Mouse (Mus musculus) small intestine, adult 2 months (tissue): Measurements from ENCODE around the gene Cbr1. TPM values are rescaled to one million over a fixed set of nuclear protein-coding genes. Genes with fewer than 3 reads are reported as not detected.

Source experiments
- H3K27ac ChIP-seq: fragments of 200-500 bp; 2 replicates; pipeline ENCODE4 v1.5.1; 2012; ENCODE audit warnings: low read depth, low read length, control low read depth, inconsistent platforms; ENCODE audit not compliant: insufficient read depth
- H3K27me3 ChIP-seq: fragments of 200-500 bp; 2 replicates; pipeline ENCODE4 v1.6.1; 2012; ENCODE audit warnings: mild to moderate bottlenecking, moderate library complexity, low read length, inconsistent platforms; ENCODE audit not compliant: control insufficient read depth, insufficient read depth
- H3K36me3 ChIP-seq: fragments of 200-500 bp; 2 replicates; pipeline ENCODE4 v1.6.1; 2012; ENCODE audit warnings: mild to moderate bottlenecking, low read length, control low read depth, inconsistent platforms; ENCODE audit not compliant: control insufficient read depth, insufficient read depth
- H3K4me1 ChIP-seq: fragments of 200-500 bp; 2 replicates; pipeline ENCODE4 v1.6.1; 2012; ENCODE audit warnings: low read length, inconsistent platforms, mixed read lengths; ENCODE audit not compliant: control insufficient read depth, insufficient read depth, insufficient read length
- H3K4me3 ChIP-seq: fragments of 200-500 bp; 2 replicates; pipeline ENCODE4 v1.5.1; 2012; ENCODE audit warnings: low read depth, mild to moderate bottlenecking, control low read depth, inconsistent platforms, low read length, moderate library complexity
- CTCF ChIP-seq: fragments of 200-500 bp; IDR thresholded peaks from 2 replicates; pipeline ENCODE4 v1.5.1; 2012; ENCODE audit warnings: low read depth, mild to moderate bottlenecking, control low read depth, inconsistent platforms, low read length, moderate library complexity, mixed read lengths; ENCODE audit not compliant: insufficient replicate concordance, insufficient read length; ENCODE audit errors: extremely low read depth
- POLR2A ChIP-seq: fragments of 200-500 bp; IDR thresholded peaks from 2 replicates; pipeline ENCODE4 v1.6.1; 2012; ENCODE audit warnings: low read depth, mild to moderate bottlenecking, control low read depth, inconsistent platforms, low read length, moderate library complexity
- whole genome bisulfite sequencing: fragments of 180-500 bp; shearing (Covaris S2); methylation state at CpG from one replicate; pipeline ENCODE4 v1.1.7; 2018; 5-methylcytosine and 5-hydroxymethylcytosine counted together
- polyA plus RNA-seq: library from polyadenylated mRNA; depleted of rRNA; stranded (reverse); fragments of >200 nt; gene quantifications from 2 replicates; pipeline ENCODE4 v1.2.3, GENCODE M21; 2012

The Cbr1 gene
- polyA plus RNA-seq, 1 experiment: 352 TPM

DNA sequence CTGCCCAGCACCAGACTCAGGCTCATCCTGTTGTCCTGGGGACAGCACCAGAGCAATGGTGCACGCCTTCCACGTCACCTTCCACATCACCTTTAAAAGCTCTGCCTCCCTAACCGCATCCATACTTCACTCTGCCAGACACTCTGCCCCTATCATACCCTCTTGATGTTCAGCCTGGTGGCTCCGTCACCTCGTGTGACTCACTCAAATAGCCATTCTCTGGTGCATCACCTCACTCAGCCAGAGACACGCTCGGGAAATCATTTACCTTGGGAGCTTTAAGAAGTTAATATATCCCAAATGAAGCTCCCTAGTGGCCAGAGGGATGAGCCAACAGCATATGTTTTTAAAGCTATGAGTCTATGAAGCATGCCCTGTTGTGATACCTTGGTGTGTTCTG lies 8.8 kb upstream of the Cbr1 start:
- 90% methylated on average over 7 of the region's 7 CpGs for WGBS
- Histone ChIP-seq H3K36me3 (0 out of 2 replicates have a peak, but pooled peaks cover 1% of the 10 kb centered on the region), H3K4me1 (no peaks in the 10 kb centered on the region), H3K27me3 (no peaks in the 10 kb centered on the region), H3K4me3 (no peak overlapping the region), H3K27ac (no peak overlapping the region)
- TF ChIP-seq CTCF (no peak), POLR2A (no peak)

DNA sequence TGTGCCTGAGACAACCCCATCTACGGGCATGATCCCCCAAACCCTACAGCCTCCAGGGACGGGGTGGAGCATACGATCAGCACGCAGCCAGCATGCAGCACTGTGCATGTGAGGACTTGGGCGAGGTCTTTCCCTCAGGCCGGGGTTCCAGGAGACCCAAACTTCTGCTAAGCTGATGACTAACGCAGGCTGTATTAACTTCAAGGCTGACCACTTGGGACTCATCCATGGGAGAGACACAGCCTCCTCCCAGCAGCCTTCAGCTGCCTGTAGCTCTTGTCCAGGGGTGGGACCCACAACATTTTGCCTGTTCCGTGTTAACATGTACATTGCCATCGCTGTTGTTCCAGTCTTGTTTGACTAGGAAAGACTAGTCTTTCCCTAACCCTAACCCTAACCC lies 8.1 kb upstream of the Cbr1 start:
- no peak overlapping the region for H3K4me3 ChIP-seq
- H3K27me3 ChIP-seq: no peaks in the 10 kb centered on the region
- TF ChIP-seq POLR2A: no peak
- TF ChIP-seq CTCF: no peak
- H3K27ac ChIP-seq: no peak overlapping the region
- H3K36me3 ChIP-seq: 0 out of 2 replicates have a peak, but pooled peaks cover 1% of the 10 kb centered on the region
- 93% methylated on average over 9 of the region's 9 CpGs for WGBS
- H3K4me1 ChIP-seq: no peaks in the 10 kb centered on the region

DNA sequence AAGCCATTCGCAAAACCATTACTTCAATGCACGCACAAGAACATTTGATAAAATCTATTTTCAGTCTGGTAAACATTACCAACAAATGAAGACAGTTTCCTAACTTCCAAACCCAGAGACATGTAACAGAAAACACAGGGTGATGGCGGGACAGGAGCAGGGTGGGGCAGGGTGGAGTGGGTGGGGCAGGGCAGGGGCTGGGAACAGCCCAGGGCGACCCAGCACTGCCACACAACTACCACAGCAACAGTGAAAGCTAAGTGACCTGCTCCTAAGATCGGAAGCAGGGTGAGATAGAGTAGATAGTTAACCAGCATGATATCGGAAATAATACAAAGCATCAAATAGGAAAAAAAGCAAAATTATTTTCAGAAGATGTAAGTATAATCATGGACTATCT lies 6.2 kb upstream of the Cbr1 start:
- TF ChIP-seq POLR2A (no peak), CTCF (no peak)
- Histone ChIP-seq H3K36me3 (0 out of 2 replicates have a peak, but pooled peaks cover 1% of the 10 kb centered on the region), H3K27me3 (no peaks in the 10 kb centered on the region), H3K4me1 (peaks cover under 1% of the 10 kb centered on the region; the same call in 1 of the 2 replicates), H3K4me3 (no peak overlapping the region), H3K27ac (no peak overlapping the region)
- 76% methylated on average over 6 of the region's 6 CpGs for WGBS

DNA sequence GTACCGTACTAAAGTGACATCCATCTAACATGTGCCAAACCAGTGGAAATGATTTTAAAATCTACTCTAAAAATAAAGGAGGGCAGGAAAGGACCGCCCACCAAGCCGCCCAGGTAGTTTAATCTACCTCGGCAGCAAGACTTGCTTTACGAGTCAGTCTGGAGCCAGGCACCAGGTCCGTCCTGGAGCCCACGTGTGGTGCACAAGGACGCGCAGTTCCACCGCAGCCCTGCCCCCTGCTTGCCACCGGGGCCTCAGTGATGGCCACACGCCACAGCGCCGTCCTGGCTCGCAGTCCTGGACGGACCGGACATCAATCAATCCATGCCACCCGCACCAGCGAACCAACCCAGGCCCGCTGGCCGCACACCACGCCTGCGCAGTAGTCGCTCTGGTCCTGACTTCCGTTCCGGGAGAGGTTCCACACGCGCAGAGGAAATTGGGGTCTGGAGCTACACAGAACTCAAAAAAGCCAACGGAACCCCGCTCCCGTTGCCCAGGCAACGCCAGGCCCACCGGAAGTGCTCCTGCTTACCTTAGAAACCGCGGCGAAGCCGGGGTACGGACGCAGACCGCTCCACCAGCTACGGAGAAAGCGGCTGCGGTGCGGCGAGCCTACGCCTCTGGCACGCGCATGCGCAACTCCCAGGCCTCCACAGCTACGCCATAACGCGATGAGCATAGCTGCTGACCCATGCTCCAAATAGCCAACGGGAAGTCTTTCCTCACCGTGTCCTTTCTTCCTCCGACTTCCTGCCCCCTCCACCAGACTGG lies 2.0 kb upstream of the Cbr1 start, which contains the start of gene Setd4:
Gene Setd4 (minus strand): TSS at position 625 of the 774 bp plus-strand sequence.
- H3K27me3 ChIP-seq: no peaks in the 10 kb centered on the region
- H3K4me3 ChIP-seq: peak within 1 kb of the TSS; percentile 78
- H3K36me3 ChIP-seq: no peaks in the 10 kb centered on the region
- WGBS: under 1% methylated on average over 55 of the region's 55 CpGs
- peaks cover 3% of the 10 kb centered on the region; the same call in 1 of the 2 replicates for H3K4me1 ChIP-seq
- peak; percentile 76 for TF ChIP-seq POLR2A
- TF ChIP-seq CTCF: no peak
- peak within 1 kb of the TSS; percentile 84 for H3K27ac ChIP-seq

DNA sequence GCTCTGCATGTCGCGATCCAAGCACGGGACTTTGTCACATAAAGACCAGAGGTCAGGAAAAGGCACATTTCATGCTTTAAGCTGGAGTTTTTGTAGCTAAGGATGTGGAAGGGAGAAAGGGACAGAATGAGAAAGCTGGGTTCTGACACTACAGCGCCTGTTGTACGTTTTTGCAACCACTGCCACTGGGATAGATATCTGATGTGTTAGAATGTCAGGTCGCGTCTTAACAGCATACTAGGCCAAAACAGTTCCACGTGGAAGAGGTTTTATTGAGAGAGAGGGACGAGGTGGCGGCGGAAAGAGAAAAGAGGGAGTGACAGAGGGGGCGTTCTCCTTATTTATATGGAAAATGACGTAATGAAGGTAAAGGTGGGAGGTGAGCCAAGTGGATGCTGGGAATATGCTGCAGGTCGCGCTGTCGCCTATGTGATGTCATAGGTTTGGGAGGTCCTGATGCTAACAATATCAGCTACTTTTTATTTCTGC lies 1.1 kb upstream of the Cbr1 start:
- H3K27me3 ChIP-seq: no peaks in the 10 kb centered on the region
- TF ChIP-seq POLR2A (no peak), CTCF (no peak)
- H3K36me3 ChIP-seq: peaks cover 4% of the 10 kb centered on the region
- peak overlapping the region; percentile 84 for H3K27ac ChIP-seq
- peak overlapping the region; percentile 24; the same call in 1 of the 2 replicates for H3K4me3 ChIP-seq
- peaks cover 5% of the 10 kb centered on the region; the same call in 1 of the 2 replicates for H3K4me1 ChIP-seq
- 8% methylated on average over 16 of the region's 16 CpGs for WGBS

DNA sequence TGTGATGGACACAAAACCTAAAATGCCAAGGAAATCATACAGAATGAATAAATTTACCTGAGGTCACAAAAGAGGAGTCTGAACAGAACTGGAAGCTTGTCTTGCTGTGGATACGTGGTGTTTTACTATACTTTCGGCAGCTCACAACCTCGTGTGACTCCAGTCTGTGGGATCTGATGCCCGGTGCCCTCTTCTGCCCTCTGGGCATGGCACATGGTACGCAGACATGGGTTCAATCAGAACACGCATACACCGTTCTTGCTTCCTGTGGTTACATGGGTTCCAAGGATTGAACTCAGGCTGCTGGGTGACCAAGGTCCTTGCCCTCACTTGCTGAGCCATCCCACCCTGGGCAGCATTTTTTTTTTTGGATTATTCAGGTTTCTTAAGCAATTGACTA lies 493 bp downstream of the Cbr1 start:
- Histone ChIP-seq H3K27me3 (no peaks in the 10 kb centered on the region), H3K27ac (no peak overlapping the region), H3K4me3 (no peak overlapping the region), H3K4me1 (peaks cover 9% of the 10 kb centered on the region; the same call in 1 of the 2 replicates), H3K36me3 (peaks cover 10% of the 10 kb centered on the region)
- no peak for TF ChIP-seq CTCF
- TF ChIP-seq POLR2A: no peak
- 91% methylated on average over 7 of the region's 7 CpGs for WGBS

DNA sequence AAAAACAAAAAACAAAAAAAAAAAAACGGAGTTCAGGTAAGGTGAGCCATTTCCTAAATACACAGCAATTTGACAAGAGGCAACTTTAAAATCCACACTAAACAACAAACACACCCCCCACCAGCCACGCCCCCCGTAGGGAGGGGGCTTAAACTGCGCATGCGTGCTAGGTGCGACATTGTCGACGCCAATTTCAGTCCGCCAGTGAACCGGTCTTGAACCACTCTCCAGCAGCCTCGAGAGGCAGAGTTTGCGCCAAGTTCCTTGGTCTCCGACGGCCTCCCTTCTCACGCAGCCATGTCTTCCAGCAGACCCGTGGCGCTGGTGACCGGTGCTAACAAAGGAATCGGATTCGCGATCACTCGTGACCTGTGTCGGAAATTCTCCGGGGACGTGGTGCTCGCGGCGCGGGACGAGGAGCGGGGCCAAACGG lies 2.0 kb downstream of the Cbr1 start:
- Histone ChIP-seq H3K36me3 (peaks cover 13% of the 10 kb centered on the region), H3K4me3 (peak overlapping the region; percentile 87), H3K4me1 (peaks cover 9% of the 10 kb centered on the region; the same call in 1 of the 2 replicates), H3K27me3 (no peaks in the 10 kb centered on the region), H3K27ac (peak overlapping the region; percentile 86)
- TF ChIP-seq CTCF (0 out of 2 replicates have a peak, but pooled peaks have one; percentile 13), POLR2A (peak; percentile 95; the same call in 1 of the 2 replicates)
- under 1% methylated on average over 32 of the region's 32 CpGs for WGBS
